Mouse (Mus musculus): Measurements from ENCODE around the gene Sumf1. TPM values are rescaled to one million over a fixed set of nuclear protein-coding genes. Genes with fewer than 3 reads are reported as not detected.

Gene Sumf1
- polyA plus RNA-seq (2012; rRNA removed), result 12.3 and 18.9 TPM in 2 replicates

GRCm38 (mm10) chr6:108184847-108185684 is at the start of gene Sumf1:
TSS of gene Sumf1 (minus strand) at chr6:108185582.

DNA sequence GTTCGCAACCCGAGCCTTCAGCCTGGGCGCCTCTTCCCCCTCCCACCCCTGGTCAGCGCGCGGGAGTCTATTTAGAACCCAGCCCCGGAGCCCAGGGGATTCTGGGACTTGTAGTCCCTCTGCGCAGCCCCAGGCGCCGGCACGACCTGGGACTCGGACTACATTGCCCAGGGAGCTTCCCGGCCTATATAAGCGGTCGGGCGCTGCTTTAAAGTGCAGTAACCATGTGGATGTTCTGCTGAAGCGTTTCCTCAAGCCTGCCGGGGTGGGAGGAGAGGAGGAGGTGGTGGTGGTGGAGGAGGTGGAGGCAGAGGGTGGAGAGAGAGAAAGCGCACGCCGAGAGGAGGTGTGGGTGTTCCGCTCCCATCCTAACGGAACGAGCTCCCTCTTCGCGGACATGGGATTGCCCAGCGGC is 27.5 kb upstream of the Sumf1 start, which contains the start of gene Itpr1:
Itpr1 (plus strand) TSS at position 216 of the 415 bp plus-strand sequence.

DNA sequence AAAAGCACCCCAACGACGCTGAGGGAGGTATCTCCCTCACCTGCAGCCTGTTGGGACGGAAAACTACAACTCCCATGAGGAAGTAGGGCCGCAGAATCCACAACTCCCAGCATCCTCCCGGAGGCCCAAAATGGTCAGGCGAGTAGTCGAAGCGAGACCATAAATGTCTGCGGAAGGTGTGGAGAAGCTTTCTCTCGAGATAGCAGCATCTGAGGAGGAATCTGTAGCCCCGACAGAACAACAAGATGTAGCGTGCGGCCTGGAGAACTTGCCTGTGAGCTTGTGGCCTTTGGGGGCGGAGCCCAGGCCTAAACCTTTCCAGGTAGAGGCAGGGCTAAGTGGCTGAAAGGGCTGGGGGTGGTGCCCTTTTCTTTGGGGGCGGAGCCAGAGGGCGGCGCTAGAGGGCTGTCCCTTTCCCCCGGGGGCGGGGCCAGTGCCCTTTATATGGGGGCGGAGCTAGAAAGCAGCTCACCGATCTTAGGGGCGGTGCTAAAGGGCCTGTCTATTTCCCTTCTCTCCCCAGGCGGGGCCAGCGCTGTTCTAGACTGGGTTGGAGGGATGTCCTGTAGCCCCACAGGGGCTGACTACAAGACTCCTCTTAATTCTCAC is 120.4 kb downstream of the Sumf1 start, which contains the start of gene Setmar:
Setmar (plus strand) TSS at position 128 of the 609 bp plus-strand sequence.

Other genes starting within 250 kb of the Sumf1 start
- 5.0 and 6.8 TPM in 2 replicates for gene Setmar, start 120.5 kb downstream of the Sumf1 start, polyA plus RNA-seq (2012; rRNA removed)
- gene Itpr1, start 27.5 kb upstream of the Sumf1 start, polyA plus RNA-seq (2012; rRNA removed), result 11.4 and 13.4 TPM in 2 replicates

All from central nervous system, embryonic 11.5 days (tissue).